Mouse (Mus musculus) kidney, adult 2 months (tissue): ENCODE measurements around the gene Dnttip2.

ENCODE experiments used
- CTCF ChIP-seq: fragments of 200-500 bp; conservative IDR thresholded peaks from 2 replicates; pipeline ENCODE4 v1.5.1; 2011; ENCODE audit warnings: low read depth, mild to moderate bottlenecking, control low read depth, low read length, moderate library complexity, mixed read lengths; ENCODE audit not compliant: insufficient read depth, insufficient read length
- POLR2A ChIP-seq: fragments of 200-500 bp; IDR thresholded peaks from one replicate; pipeline ENCODE4 v1.6.1; 2011; ENCODE audit warnings: low read depth, low read length, control low read depth

DNA sequence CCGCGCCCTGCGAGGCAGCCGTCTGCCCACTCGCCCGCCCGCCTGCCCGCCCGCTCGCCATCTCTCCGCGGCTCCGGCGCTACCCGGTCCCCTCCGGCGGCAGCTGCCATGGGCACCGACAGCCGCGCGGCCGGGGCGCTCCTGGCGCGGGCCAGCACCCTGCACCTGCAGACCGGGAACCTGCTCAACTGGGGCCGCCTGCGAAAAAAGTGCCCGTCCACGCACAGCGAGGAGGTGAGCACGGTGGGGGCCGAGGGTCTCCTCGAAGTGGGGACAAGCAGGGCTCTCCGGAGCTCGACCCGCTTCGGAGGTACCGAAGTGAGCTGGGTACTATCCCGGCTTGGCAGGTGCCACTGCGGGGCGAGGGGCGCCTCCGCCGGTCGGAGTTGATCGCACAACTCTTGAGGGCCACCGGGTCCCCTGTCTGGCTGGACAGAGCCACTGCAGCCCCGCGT lies 28.3 kb upstream of the Dnttip2 start:
- no peak for TF ChIP-seq CTCF
- TF ChIP-seq POLR2A: no peak
